ENCODE assay signal across 12 mouse cellular contexts in genomic region chr7:73554849-73555248, GRCm38 (mm10). TPM values are rescaled to one million over a fixed set of nuclear protein-coding genes. Genes with fewer than 3 reads are reported as not detected.
DNase-seq lines count a peak whose midpoint lies in the region; ATAC-seq and TF ChIP-seq lines count a peak whose summit lies in the region.
"Had no signal": no experiment of that assay in that cellular context is flagged by ENCODE, and none has a peak within 500 bp of the region (broad histone marks: within the 10 kb centered on the region; RNA-seq: fewer than 3 reads in every experiment).

No protein-coding gene starts in this region.

- DNase-seq in heart, postnatal 0 days (ENCODE audit: low spot score), result no peak
- DNase-seq in heart, postnatal 10 days, result no peak
- DNase-seq in midbrain, embryonic 10.5 days (ENCODE audit: low spot score), result no peak
- DNase-seq in embryonic facial prominence, embryonic 14.5 days (ENCODE audit: low spot score), result no peak
- DNase-seq in adrenal gland, postnatal 36 days, result no peak
- DNase-seq: adrenal gland, postnatal 25 days; cerebellum, adult 11 months; embryo, embryonic 11 days; lung, adult 2 months had no signal

- H3ac ChIP-seq in myocyte (ENCODE audit: control insufficient read depth, insufficient read length), result no peak overlapping the region

- ATAC-seq in heart, postnatal 0 days (ENCODE audit: insufficient read depth, low read depth), result no peak
- ATAC-seq in midbrain, embryonic 15.5 days (replicated peaks), result no peak
- no peak for ATAC-seq in embryonic facial prominence, embryonic 14.5 days (ENCODE audit: low read depth)
- ATAC-seq: midbrain, embryonic 16.5 days had no signal

- H3K36me3 ChIP-seq in heart, postnatal 0 days (replicated peaks; ENCODE audit: control insufficient read depth, insufficient read depth, low read length), result peaks cover 14% of the 10 kb centered on the region; the same call in 1 of the 2 replicates
- peaks cover 54% of the 10 kb centered on the region for H3K36me3 ChIP-seq in midbrain, embryonic 10.5 days
- H3K36me3 ChIP-seq in midbrain, embryonic 15.5 days (replicated peaks), result 0 out of 2 replicates have a peak, but pooled peaks cover 2% of the 10 kb centered on the region
- H3K36me3 ChIP-seq in embryonic facial prominence, embryonic 14.5 days (ENCODE audit: control insufficient read depth, insufficient read depth, low read length), result peaks cover 25% of the 10 kb centered on the region
- H3K36me3 ChIP-seq in myocyte (ENCODE audit: control insufficient read depth, insufficient read depth), result peaks cover 26% of the 10 kb centered on the region

- no peak for TF ChIP-seq CTCF in heart, postnatal 0 days (IDR thresholded peaks at IDR 0.05; ENCODE audit: low read depth)

- H3K79me2 ChIP-seq in myocyte (ENCODE audit: control insufficient read depth, insufficient read depth), result peaks cover 77% of the 10 kb centered on the region

- TF ChIP-seq POLR2A in myocyte (IDR thresholded peaks at IDR 0.05; ENCODE audit: insufficient read length, low read depth), result no peak

- H3K27me3 ChIP-seq in heart, postnatal 0 days (ENCODE audit: control insufficient read depth, insufficient read depth, low read length), result no peaks in the 10 kb centered on the region
- H3K27me3 ChIP-seq in midbrain, embryonic 10.5 days (ENCODE audit: low read depth, poor library complexity, severe bottlenecking), result no peaks in the 10 kb centered on the region
- H3K27me3 ChIP-seq in midbrain, embryonic 15.5 days (replicated peaks), result no peaks in the 10 kb centered on the region
- H3K27me3 ChIP-seq in embryonic facial prominence, embryonic 14.5 days (replicated peaks; ENCODE audit: control insufficient read depth, insufficient read depth, low read length), result no peaks in the 10 kb centered on the region
- no peaks in the 10 kb centered on the region for H3K27me3 ChIP-seq in myocyte (ENCODE audit: control insufficient read depth, insufficient read depth, insufficient read length)

- WGBS in heart, postnatal 0 days, result 18% methylated on average over 2 of the region's 2 CpGs
- WGBS in midbrain, embryonic 10.5 days, result 83% methylated on average over 2 of the region's 2 CpGs
- 37% methylated on average over 2 of the region's 2 CpGs for WGBS in midbrain, embryonic 15.5 days
- 27% methylated on average over 2 of the region's 2 CpGs for WGBS in embryonic facial prominence, embryonic 14.5 days

- TF ChIP-seq EP300 in heart, postnatal 0 days (IDR thresholded peaks at IDR 0.05; ENCODE audit: low read depth), result no peak

- H3K4me2 ChIP-seq in heart, postnatal 0 days (ENCODE audit: low read depth, low read length), result peak overlapping the region; percentile 34; the same call in 1 of the 2 replicates
- no peak overlapping the region for H3K4me2 ChIP-seq in midbrain, embryonic 15.5 days
- peak overlapping the region; percentile 46 for H3K4me2 ChIP-seq in embryonic facial prominence, embryonic 14.5 days (ENCODE audit: low read depth, low read length)
- peak overlapping the region; percentile 60 for H3K4me2 ChIP-seq in myocyte (ENCODE audit: low read depth)

- intact Hi-C loops in heart, postnatal 10 days (cut with DNase I), result loop anchor here (1.0 kb wide), 1 partner anchor 14 kb away; the partner anchor contains the start of gene Chd2

- no peaks in the 10 kb centered on the region for H3K9me3 ChIP-seq in heart, postnatal 0 days (replicated peaks; ENCODE audit: control insufficient read depth, low read length)
- H3K9me3 ChIP-seq in midbrain, embryonic 10.5 days (replicated peaks), result no peaks in the 10 kb centered on the region
- no peaks in the 10 kb centered on the region for H3K9me3 ChIP-seq in midbrain, embryonic 15.5 days
- no peaks in the 10 kb centered on the region for H3K9me3 ChIP-seq in embryonic facial prominence, embryonic 14.5 days (ENCODE audit: control insufficient read depth, low read length)

- no peak overlapping the region for H3K9ac ChIP-seq in heart, postnatal 0 days (replicated peaks; ENCODE audit: low read depth, low read length)
- H3K9ac ChIP-seq in midbrain, embryonic 15.5 days, result no peak overlapping the region
- no peak overlapping the region for H3K9ac ChIP-seq in embryonic facial prominence, embryonic 14.5 days (ENCODE audit: low read depth, low read length)

- no peak overlapping the region for H3K4me3 ChIP-seq in heart, postnatal 0 days (ENCODE audit: low read depth, low read length)
- peak overlapping the region; percentile 100 for H3K4me3 ChIP-seq in midbrain, embryonic 10.5 days
- no peak overlapping the region for H3K4me3 ChIP-seq in midbrain, embryonic 15.5 days
- H3K4me3 ChIP-seq in embryonic facial prominence, embryonic 14.5 days (ENCODE audit: low read depth, low read length), result peak overlapping the region; percentile 18; the same call in 1 of the 2 replicates
- peak overlapping the region; percentile 79 for H3K4me3 ChIP-seq in myocyte

- H3K27ac ChIP-seq in heart, postnatal 0 days (ENCODE audit: low read depth), result no peak overlapping the region
- H3K27ac ChIP-seq in midbrain, embryonic 10.5 days (replicated peaks), result no peak overlapping the region; the same call in 1 of the 2 replicates
- H3K27ac ChIP-seq in midbrain, embryonic 15.5 days, result no peak overlapping the region
- H3K27ac ChIP-seq in embryonic facial prominence, embryonic 14.5 days (replicated peaks; ENCODE audit: low read depth, low read length), result no peak overlapping the region

- peaks cover 12% of the 10 kb centered on the region for H3K4me1 ChIP-seq in heart, postnatal 0 days (ENCODE audit: control insufficient read depth, insufficient read depth)
- peaks cover 34% of the 10 kb centered on the region for H3K4me1 ChIP-seq in midbrain, embryonic 10.5 days
- peaks cover 20% of the 10 kb centered on the region for H3K4me1 ChIP-seq in midbrain, embryonic 15.5 days
- peaks cover 15% of the 10 kb centered on the region for H3K4me1 ChIP-seq in embryonic facial prominence, embryonic 14.5 days (ENCODE audit: control insufficient read depth, insufficient read depth, low read length)

TF ChIP-seq in myocyte, 11 proteins besides CTCF, POLR2A, EP300 and RAD21:
- TF ChIP-seq MAX (IDR thresholded peaks at IDR 0.05; ENCODE audit: low read depth) (no peak), POLR2AphosphoS2 (IDR thresholded peaks at IDR 0.05; ENCODE audit: insufficient read length, low read depth) (no peak), E2F4 (IDR thresholded peaks at IDR 0.05; ENCODE audit: insufficient read depth) (no peak), MYOG (IDR thresholded peaks at IDR 0.05; ENCODE audit: control insufficient read depth in 1 of 3, insufficient read depth in 1 of 3, insufficient read length in 2 of 3, low read depth in 2 of 3) (no peak), USF1 (IDR thresholded peaks at IDR 0.05; ENCODE audit: low read depth) (no peak), TCF3 (IDR thresholded peaks at IDR 0.05; ENCODE audit: insufficient read length, low read depth) (no peak), REST (IDR thresholded peaks at IDR 0.05; ENCODE audit: insufficient read depth, insufficient read length) (no peak), CEBPB (IDR thresholded peaks at IDR 0.05; ENCODE audit: insufficient read depth, poor library complexity, severe bottlenecking) (no peak), TCF12 (IDR thresholded peaks at IDR 0.05; ENCODE audit: insufficient read depth, poor library complexity, severe bottlenecking) (no peak), SRF (IDR thresholded peaks at IDR 0.05; ENCODE audit: control insufficient read depth, insufficient read length, low read depth) (no peak)

RNA-seq across cellular contexts. Expression of gene Chd2, which starts 13.2 kb away (rescaled TPM):
- total RNA-seq in heart, postnatal 0 days (2014; rRNA removed; ENCODE audit: low replicate concordance), result 43.0 and 65.5 TPM in 2 replicates
- 31.1 and 32.2 TPM in 2 replicates for polyA plus RNA-seq in heart, postnatal 0 days (2015; fragmentation: Nextera tagmentation; extraction: Ambion mirVana)
- 10 to 100 TPM; 62.3 to 63.3 TPM for total RNA-seq in heart, postnatal 10 days (2021)
- polyA plus RNA-seq in midbrain, embryonic 10.5 days (2016; fragmentation: Nextera tagmentation; extraction: Ambion mirVana), result 39.6 and 48.3 TPM in 2 replicates
- 48.6 and 52.4 TPM in 2 replicates for polyA plus RNA-seq in midbrain, embryonic 15.5 days (2015; fragmentation: Nextera tagmentation; extraction: Ambion mirVana)
- polyA plus RNA-seq in embryonic facial prominence, embryonic 14.5 days (2014; fragmentation: Nextera tagmentation; extraction: Ambion mirVana), result 39.5 and 54.6 TPM in 2 replicates
- polyA plus RNA-seq in myocyte (2012; fragmentation: generic; extraction: Trizol), result 7.9 TPM
- 10 to 100 TPM; 40.9 to 41.6 TPM for total RNA-seq in adrenal gland, postnatal 36 days (2021)

Comparison
In these comparisons a context has a peak if more than half of its experiments do, and no peak if none do; other contexts are left out.
1. H3K4me3 ChIP-seq: peak in midbrain, embryonic 10.5 days (single experiment), embryonic facial prominence, embryonic 14.5 days (single experiment) and myocyte (single experiment); none in heart, postnatal 0 days (single experiment) and midbrain, embryonic 15.5 days (single experiment).